Mouse (Mus musculus): ENCODE data around the gene Slc38a8. TPM values are rescaled to one million over a fixed set of nuclear protein-coding genes. Genes with fewer than 3 reads are reported as not detected.

The Slc38a8 gene
- polyA plus RNA-seq, 1 experiment, result not detected

- H3K4me1 ChIP-seq (ENCODE audit: control insufficient read depth, insufficient read depth, low read length), result peaks cover 16% of the 10 kb centered on the region
- peak; percentile 96 for DNase-seq
- H3K27ac ChIP-seq (ENCODE audit: insufficient read depth, low read depth, low read length), result peak overlapping the region; percentile 83
- peak; percentile 77 for TF ChIP-seq CTCF (conservative IDR thresholded peaks at IDR 0.05; ENCODE audit: insufficient read depth, insufficient read length, low read depth, low read length)
- TF ChIP-seq POLR2A (IDR thresholded peaks at IDR 0.05; ENCODE audit: low read depth, low read length), result no peak
- 16% methylated on average over 16 of the region's 16 CpGs for WGBS
- no peaks in the 10 kb centered on the region for H3K27me3 ChIP-seq (replicated peaks; ENCODE audit: control insufficient read depth, insufficient read depth, low read length)
- H3K36me3 ChIP-seq (ENCODE audit: control insufficient read depth, insufficient read depth, low read length), result peaks cover 1% of the 10 kb centered on the region
- H3K4me3 ChIP-seq (ENCODE audit: insufficient read depth, low read depth, low read length), result peak overlapping the region; percentile 25
Measured at GRCm38 (mm10) chr8:119440250-119440951, 61.1 kb downstream of the Slc38a8 start.

- H3K36me3 ChIP-seq (ENCODE audit: control insufficient read depth, insufficient read depth, low read length), result peaks cover 1% of the 10 kb centered on the region
- no peak for TF ChIP-seq POLR2A (IDR thresholded peaks at IDR 0.05; ENCODE audit: low read depth, low read length)
- no peak for TF ChIP-seq CTCF (conservative IDR thresholded peaks at IDR 0.05; ENCODE audit: insufficient read depth, insufficient read length, low read depth, low read length)
- DNase-seq, result no peak
- H3K4me1 ChIP-seq (ENCODE audit: control insufficient read depth, insufficient read depth, low read length), result peaks cover 16% of the 10 kb centered on the region
- no peaks in the 10 kb centered on the region for H3K27me3 ChIP-seq (replicated peaks; ENCODE audit: control insufficient read depth, insufficient read depth, low read length)
- H3K4me3 ChIP-seq (ENCODE audit: insufficient read depth, low read depth, low read length), result peak overlapping the region; percentile 25
- WGBS, result 52% methylated on average over 7 of the region's 7 CpGs
- peak overlapping the region; percentile 42 for H3K27ac ChIP-seq (ENCODE audit: insufficient read depth, low read depth, low read length)
Measured at GRCm38 (mm10) chr8:119439893-119440249, 61.6 kb downstream of the Slc38a8 start.

- Histone ChIP-seq H3K36me3 (ENCODE audit: control insufficient read depth, insufficient read depth, low read length) (peaks cover 1% of the 10 kb centered on the region), H3K4me1 (ENCODE audit: control insufficient read depth, insufficient read depth, low read length) (peaks cover 16% of the 10 kb centered on the region), H3K4me3 (ENCODE audit: insufficient read depth, low read depth, low read length) (peak overlapping the region; percentile 38), H3K27ac (ENCODE audit: insufficient read depth, low read depth, low read length) (0 out of 2 replicates have a peak overlapping the region, but pooled peaks have one; percentile 19), H3K27me3 (replicated peaks; ENCODE audit: control insufficient read depth, insufficient read depth, low read length) (no peaks in the 10 kb centered on the region)
- no peak for TF ChIP-seq POLR2A (IDR thresholded peaks at IDR 0.05; ENCODE audit: low read depth, low read length)
- TF ChIP-seq CTCF (conservative IDR thresholded peaks at IDR 0.05; ENCODE audit: insufficient read depth, insufficient read length, low read depth, low read length), result no peak
- WGBS, result 74% methylated on average over 2 of the region's 2 CpGs
- no peak for DNase-seq
Measured at GRCm38 (mm10) chr8:119439424-119439823, 62.1 kb downstream of the Slc38a8 start.

GRCm38 (mm10) chr8:119438876-119439275, 62.6 kb downstream of the Slc38a8 start:
- Histone ChIP-seq H3K4me3 (ENCODE audit: insufficient read depth, low read depth, low read length) (peak overlapping the region; percentile 38), H3K36me3 (ENCODE audit: control insufficient read depth, insufficient read depth, low read length) (peaks cover 1% of the 10 kb centered on the region), H3K4me1 (ENCODE audit: control insufficient read depth, insufficient read depth, low read length) (peaks cover 16% of the 10 kb centered on the region), H3K27me3 (replicated peaks; ENCODE audit: control insufficient read depth, insufficient read depth, low read length) (no peaks in the 10 kb centered on the region), H3K27ac (ENCODE audit: insufficient read depth, low read depth, low read length) (peak overlapping the region; percentile 15; the same call in 1 of the 2 replicates)
- TF ChIP-seq CTCF (conservative IDR thresholded peaks at IDR 0.05; ENCODE audit: insufficient read depth, insufficient read length, low read depth, low read length) (no peak), POLR2A (IDR thresholded peaks at IDR 0.05; ENCODE audit: low read depth, low read length) (no peak)
- DNase-seq, result peak; percentile 83
- 59% methylated on average over 6 of the region's 6 CpGs for WGBS

GRCm38 (mm10) chr8:119437506-119437905, 64.0 kb downstream of the Slc38a8 start:
- peaks cover 18% of the 10 kb centered on the region for H3K4me1 ChIP-seq (ENCODE audit: control insufficient read depth, insufficient read depth, low read length)
- peak overlapping the region; percentile 86 for H3K27ac ChIP-seq (ENCODE audit: insufficient read depth, low read depth, low read length)
- TF ChIP-seq POLR2A (IDR thresholded peaks at IDR 0.05; ENCODE audit: low read depth, low read length) (no peak), CTCF (conservative IDR thresholded peaks at IDR 0.05; ENCODE audit: insufficient read depth, insufficient read length, low read depth, low read length) (no peak)

GRCm38 (mm10) chr8:119436933-119437332, 64.6 kb downstream of the Slc38a8 start:
- 9% methylated on average over 9 of the region's 9 CpGs for WGBS
- DNase-seq, result peak; percentile 95
- H3K27me3 ChIP-seq (replicated peaks; ENCODE audit: control insufficient read depth, insufficient read depth, low read length), result no peaks in the 10 kb centered on the region
- peak overlapping the region; percentile 86 for H3K27ac ChIP-seq (ENCODE audit: insufficient read depth, low read depth, low read length)
- peak overlapping the region; percentile 80 for H3K4me3 ChIP-seq (ENCODE audit: insufficient read depth, low read depth, low read length)
- no peaks in the 10 kb centered on the region; the same call in 1 of the 2 replicates for H3K36me3 ChIP-seq (ENCODE audit: control insufficient read depth, insufficient read depth, low read length)
- peaks cover 22% of the 10 kb centered on the region for H3K4me1 ChIP-seq (ENCODE audit: control insufficient read depth, insufficient read depth, low read length)
- no peak for TF ChIP-seq CTCF (conservative IDR thresholded peaks at IDR 0.05; ENCODE audit: insufficient read depth, insufficient read length, low read depth, low read length)
- TF ChIP-seq POLR2A (IDR thresholded peaks at IDR 0.05; ENCODE audit: low read depth, low read length), result peak; percentile 99

More at GRCm38 (mm10) chr8:119437506-119437905, 64.0 kb downstream of the Slc38a8 start:
- H3K27me3 ChIP-seq (replicated peaks; ENCODE audit: control insufficient read depth, insufficient read depth, low read length), result no peaks in the 10 kb centered on the region
- H3K36me3 ChIP-seq (ENCODE audit: control insufficient read depth, insufficient read depth, low read length), result no peaks in the 10 kb centered on the region; the same call in 1 of the 2 replicates
- peak overlapping the region; percentile 80 for H3K4me3 ChIP-seq (ENCODE audit: insufficient read depth, low read depth, low read length)
- DNase-seq, result peak; percentile 61
- WGBS, result 35% methylated on average over 11 of the region's 11 CpGs

- no peak overlapping the region for H3K4me3 ChIP-seq (ENCODE audit: insufficient read depth, low read depth, low read length)
Measured at GRCm38 (mm10) chr8:119436331-119436730, 65.2 kb downstream of the Slc38a8 start.

More at GRCm38 (mm10) chr8:119436331-119436730, 65.2 kb downstream of the Slc38a8 start:
- H3K36me3 ChIP-seq (ENCODE audit: control insufficient read depth, insufficient read depth, low read length), result no peaks in the 10 kb centered on the region; the same call in 1 of the 2 replicates
- no peaks in the 10 kb centered on the region for H3K27me3 ChIP-seq (replicated peaks; ENCODE audit: control insufficient read depth, insufficient read depth, low read length)
- TF ChIP-seq CTCF (conservative IDR thresholded peaks at IDR 0.05; ENCODE audit: insufficient read depth, insufficient read length, low read depth, low read length) (no peak), POLR2A (IDR thresholded peaks at IDR 0.05; ENCODE audit: low read depth, low read length) (no peak)
- no peak for DNase-seq
- peaks cover 21% of the 10 kb centered on the region for H3K4me1 ChIP-seq (ENCODE audit: control insufficient read depth, insufficient read depth, low read length)
- 87% methylated on average over 10 of the region's 10 CpGs for WGBS
- H3K27ac ChIP-seq (ENCODE audit: insufficient read depth, low read depth, low read length), result peak overlapping the region; percentile 14; the same call in 1 of the 2 replicates
